Mouse (Mus musculus) liver, postnatal 0 days (tissue): ENCODE measurements around the gene Ttc17. TPM values are rescaled to one million over a fixed set of nuclear protein-coding genes. Genes with fewer than 3 reads are reported as not detected.
A peak's percentile ranks its signal among the peaks of the same experiment; 100 is the strongest.
"Not testable (repeated sequence)": the region's sequence is repeated elsewhere in the genome, so short reads cannot be mapped to it uniquely, and the experiment has no call there.

Source experiments
- ATAC-seq: fragments of 200-750 bp; cut with Nextera tagmentation; 2 replicates; pipeline ENCODE4 v1.8.0; 2017; ENCODE audit warnings: mild to moderate bottlenecking, moderate library complexity
- DNase-seq: peaks from one replicate; pipeline ENCODE4 v3.0.0-alpha.2; 2016
- H3K27ac ChIP-seq: fragments of 300-500 bp; sonication (generic); 2 replicates; pipeline ENCODE4 v1.5.1; 2014; ENCODE audit warnings: antibody characterized with exemption, moderate library complexity, mild to moderate bottlenecking, low read depth
- H3K27me3 ChIP-seq: fragments of 300-500 bp; sonication (generic); 2 replicates; pipeline ENCODE4 v1.6.1; 2014; ENCODE audit warnings: low read length, control low read depth, mixed read lengths; ENCODE audit not compliant: insufficient read depth
- H3K36me3 ChIP-seq: fragments of 300-500 bp; sonication (generic); replicated peaks from 2 replicates; pipeline ENCODE4 v1.6.1; 2014; ENCODE audit warnings: mild to moderate bottlenecking, control low read depth, low read length, moderate library complexity, mixed read lengths; ENCODE audit not compliant: insufficient read depth
- H3K4me1 ChIP-seq: fragments of 300-500 bp; sonication (generic); 2 replicates; pipeline ENCODE4 v1.6.1; 2014; ENCODE audit warnings: antibody characterized with exemption, mild to moderate bottlenecking, control low read depth; ENCODE audit not compliant: insufficient read depth
- H3K4me2 ChIP-seq: fragments of 300-500 bp; sonication (generic); 2 replicates; pipeline ENCODE4 v1.6.1; 2014; ENCODE audit warnings: low read depth, mild to moderate bottlenecking, low read length, moderate library complexity, mixed read lengths
- H3K4me3 ChIP-seq: fragments of 300-500 bp; sonication (generic); 2 replicates; pipeline ENCODE4 v1.5.1; 2014; ENCODE audit warnings: low read depth, low read length
- H3K9ac ChIP-seq: fragments of 300-500 bp; sonication (generic); replicated peaks from 2 replicates; pipeline ENCODE4 v1.6.1; 2014; ENCODE audit warnings: mild to moderate bottlenecking, moderate library complexity
- H3K9me3 ChIP-seq: fragments of 300-500 bp; sonication (generic); 2 replicates; pipeline ENCODE4 v1.6.1; 2016; ENCODE audit warnings: mild to moderate bottlenecking, control low read depth, low read length, mixed read lengths
- CTCF ChIP-seq: sonication (generic); IDR thresholded peaks from 2 replicates; pipeline ENCODE4 v1.5.1; 2016; ENCODE audit warnings: antibody characterized with exemption, low read depth
- EP300 ChIP-seq: IDR thresholded peaks from 2 replicates; pipeline ENCODE4 v1.6.1; 2016; ENCODE audit warnings: antibody characterized with exemption, low read depth, mild to moderate bottlenecking
- WGBS: fragments of 180-500 bp; shearing (Covaris S2); extraction: QIAGEN DNeasy Blood & Tissue Kit; methylation state at CpG from one replicate; pipeline ENCODE4 v1.1.7; 2014; ENCODE audit not compliant: insufficient replicate concordance; 5-methylcytosine and 5-hydroxymethylcytosine counted together
- polyA plus RNA-seq: library from polyadenylated mRNA; unstranded; fragments of >200 nt; fragmentation: Nextera tagmentation; extraction: Ambion mirVana; gene quantifications from 2 replicates; pipeline ENCODE4 v1.2.1, GENCODE M21; 2015

Ttc17 gene
- polyA plus RNA-seq, 1 experiment from 2014 or later, result 19.6 TPM

DNA sequence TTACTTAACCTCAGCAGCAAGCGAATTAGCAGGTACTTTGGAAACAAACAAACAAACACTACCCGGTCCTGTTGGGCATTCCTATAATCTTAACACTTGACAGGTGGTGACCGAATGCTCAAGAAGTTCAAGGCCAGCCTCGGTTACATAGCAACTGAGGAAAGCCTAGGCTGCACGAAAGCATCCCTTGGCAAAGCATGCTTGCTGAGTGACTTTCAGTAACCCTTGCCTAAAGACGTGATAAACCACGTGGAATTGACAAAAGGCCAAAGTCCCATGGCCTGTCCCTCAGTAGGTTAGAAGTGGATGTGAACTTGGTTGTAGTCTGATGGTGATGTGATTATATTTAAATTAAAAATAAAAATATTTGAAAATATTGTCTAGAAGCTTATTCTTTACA lies 4.4 kb downstream of the Ttc17 start:
- 0 out of 2 replicates have a peak, but pooled peaks cover 2% of the 10 kb centered on the region for H3K36me3 ChIP-seq
- 71% methylated on average over 7 of the region's 7 CpGs for WGBS
- H3K27me3 ChIP-seq, result no peaks in the 10 kb centered on the region
- H3K4me3 ChIP-seq, result no peak overlapping the region
- no peak for TF ChIP-seq CTCF
- TF ChIP-seq EP300, result no peak
- DNase-seq, result no peak
- H3K4me1 ChIP-seq, result peaks cover 30% of the 10 kb centered on the region
- no peak overlapping the region for H3K4me2 ChIP-seq
- H3K9ac ChIP-seq, result no peak overlapping the region
- peak overlapping the region; percentile 51; the same call in 1 of the 2 replicates for H3K27ac ChIP-seq
- no peaks in the 10 kb centered on the region for H3K9me3 ChIP-seq
- ATAC-seq, result peak; percentile 43

GRCm38 (mm10) chr2:94401006-94401405 lies 5.5 kb downstream of the Ttc17 start:
- no peak for TF ChIP-seq CTCF
- no peak for TF ChIP-seq EP300
- WGBS, result 84% methylated on average over 3 of the region's 3 CpGs
- no peaks in the 10 kb centered on the region for H3K9me3 ChIP-seq
- H3K4me2 ChIP-seq, result no peak overlapping the region
- H3K9ac ChIP-seq, result no peak overlapping the region
- no peak overlapping the region for H3K27ac ChIP-seq
- H3K27me3 ChIP-seq, result no peaks in the 10 kb centered on the region
- 0 out of 2 replicates have a peak, but pooled peaks cover 2% of the 10 kb centered on the region for H3K36me3 ChIP-seq
- no peak for ATAC-seq
- peaks cover 30% of the 10 kb centered on the region for H3K4me1 ChIP-seq
- no peak for DNase-seq
- no peak overlapping the region for H3K4me3 ChIP-seq

DNA sequence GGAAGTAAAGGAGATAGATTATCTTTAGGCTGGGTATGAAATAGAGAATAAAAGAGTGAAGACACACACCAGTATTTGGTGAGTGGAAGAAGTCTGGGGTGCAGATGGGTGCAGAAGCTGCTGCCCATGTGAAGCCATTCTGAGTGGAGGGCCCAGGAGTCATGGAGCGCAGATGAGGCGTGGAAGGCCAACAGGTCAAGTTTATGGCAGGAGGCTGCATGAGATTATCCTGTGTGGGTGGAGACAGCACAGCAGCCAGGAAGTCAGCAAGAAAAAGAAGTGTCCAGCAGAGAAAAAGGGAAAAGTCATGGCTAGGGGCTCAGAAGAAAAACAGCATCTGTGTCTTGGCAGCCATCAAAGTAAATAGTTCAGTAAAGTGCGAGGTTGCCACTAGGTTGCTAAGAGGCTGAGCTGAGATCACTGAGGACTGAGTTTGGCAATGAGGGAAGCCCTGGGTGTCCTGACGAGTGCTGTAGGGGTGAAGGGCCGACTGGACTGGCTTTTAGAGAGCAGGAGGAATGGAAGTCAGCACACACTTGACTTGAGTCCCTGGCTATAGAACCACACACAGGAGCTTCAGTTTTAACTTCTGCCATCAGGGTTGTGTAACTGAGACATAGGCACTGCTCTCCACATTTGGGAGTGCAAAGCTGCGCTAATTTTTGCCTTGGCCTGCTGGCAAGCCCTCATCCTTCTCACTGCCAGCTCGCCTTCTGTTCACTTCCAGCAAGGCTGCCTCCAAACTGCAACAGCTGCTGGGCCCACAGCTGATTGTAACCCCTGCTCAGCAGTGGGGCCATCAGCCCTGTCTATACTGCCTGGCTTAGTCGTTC lies 8.1 kb downstream of the Ttc17 start:
- Histone ChIP-seq H3K27me3 (no peaks in the 10 kb centered on the region), H3K4me2 (no peak overlapping the region), H3K9me3 (no peaks in the 10 kb centered on the region), H3K4me1 (peaks cover 15% of the 10 kb centered on the region), H3K27ac (no peak overlapping the region), H3K4me3 (no peak overlapping the region), H3K9ac (no peak overlapping the region), H3K36me3 (0 out of 2 replicates have a peak, but pooled peaks cover 2% of the 10 kb centered on the region)
- DNase-seq (no peak), ATAC-seq (no peak)
- WGBS, result 72% methylated on average over 8 of the region's 8 CpGs
- TF ChIP-seq EP300, result no peak
- no peak for TF ChIP-seq CTCF

GRCm38 (mm10) chr2:94397453-94397852 lies 9.0 kb downstream of the Ttc17 start:
- WGBS, result 79% methylated on average over 5 of the region's 5 CpGs
- H3K4me1 ChIP-seq, result peaks cover 8% of the 10 kb centered on the region; the same call in 1 of the 2 replicates
- TF ChIP-seq EP300 (no peak), CTCF (no peak)

DNA sequence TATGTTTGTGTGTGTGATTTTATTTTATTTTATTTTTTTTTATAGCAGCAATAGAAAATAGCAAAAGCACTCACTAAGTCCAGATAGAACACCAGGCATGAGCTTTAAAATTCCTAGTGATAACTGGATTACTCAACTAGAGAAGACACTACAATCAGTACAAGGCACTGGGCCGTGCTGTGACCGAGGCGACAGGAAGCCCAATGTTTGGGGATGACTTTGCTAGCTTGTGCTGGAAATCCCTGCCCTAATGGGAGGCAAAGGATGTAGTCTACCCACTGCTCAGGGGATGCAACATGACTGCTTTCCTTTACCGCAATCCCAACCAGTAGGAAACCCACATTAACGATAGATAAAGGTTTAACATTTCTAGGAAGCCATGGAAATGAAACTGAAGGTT lies 10.2 kb downstream of the Ttc17 start:
- Histone ChIP-seq H3K27me3 (no peaks in the 10 kb centered on the region), H3K4me1 (0 out of 2 replicates have a peak, but pooled peaks cover 6% of the 10 kb centered on the region), H3K27ac (no peak overlapping the region), H3K4me2 (no peak overlapping the region), H3K4me3 (no peak overlapping the region), H3K36me3 (0 out of 2 replicates have a peak, but pooled peaks cover 2% of the 10 kb centered on the region), H3K9ac (no peak overlapping the region), H3K9me3 (no peaks in the 10 kb centered on the region)
- TF ChIP-seq CTCF, result no peak
- no peak for TF ChIP-seq EP300
- ATAC-seq (no peak), DNase-seq (no peak)
- WGBS, result 66% methylated on average over 5 of the region's 5 CpGs

More at GRCm38 (mm10) chr2:94397453-94397852, 9.0 kb downstream of the Ttc17 start:
- Histone ChIP-seq H3K27ac (no peak overlapping the region), H3K36me3 (0 out of 2 replicates have a peak, but pooled peaks cover 2% of the 10 kb centered on the region), H3K27me3 (no peaks in the 10 kb centered on the region), H3K9me3 (no peaks in the 10 kb centered on the region), H3K4me2 (no peak overlapping the region), H3K4me3 (no peak overlapping the region), H3K9ac (no peak overlapping the region)
- DNase-seq, result no peak
- ATAC-seq, result no peak

GRCm38 (mm10) chr2:94391127-94391526 lies 15.4 kb downstream of the Ttc17 start:
- not testable (repeated sequence) for H3K9me3 ChIP-seq, DNase-seq, H3K4me1 ChIP-seq, H3K4me3 ChIP-seq, H3K4me2 ChIP-seq, H3K27me3 ChIP-seq, H3K36me3 ChIP-seq, H3K27ac ChIP-seq, H3K9ac ChIP-seq, ATAC-seq
- WGBS, result 94% methylated on average over 11 of the region's 12 CpGs
